Comparison of ENCODE assay signal across 8 mouse cellular contexts in genomic region chr11:44892814-44893521, GRCm38 (mm10).
DNase-seq lines count a peak whose midpoint lies in the region; ATAC-seq and TF ChIP-seq lines count a peak whose summit lies in the region.

No protein-coding gene starts in this region.

- no peaks in the 10 kb centered on the region for H3K27me3 ChIP-seq in hindbrain, embryonic 15.5 days
- no peaks in the 10 kb centered on the region for H3K27me3 ChIP-seq in lung, postnatal 0 days (replicated peaks; ENCODE audit: insufficient read depth, low read length)

- H3K4me2 ChIP-seq in hindbrain, embryonic 15.5 days = peak overlapping the region; percentile 48
- 0 out of 2 replicates have a peak overlapping the region, but pooled peaks have one; percentile 11 for H3K4me2 ChIP-seq in lung, postnatal 0 days (replicated peaks; ENCODE audit: low read depth, low read length)

- TF ChIP-seq CTCF in lung, postnatal 0 days (IDR thresholded peaks at IDR 0.05) = no peak

- H3K4me1 ChIP-seq in hindbrain, embryonic 15.5 days (replicated peaks) = peaks cover 18% of the 10 kb centered on the region
- no peaks in the 10 kb centered on the region for H3K4me1 ChIP-seq in lung, postnatal 0 days (ENCODE audit: insufficient read depth, low read depth, low read length)

- H3K9me3 ChIP-seq in hindbrain, embryonic 15.5 days = no peaks in the 10 kb centered on the region
- H3K9me3 ChIP-seq in lung, postnatal 0 days (ENCODE audit: low read length) = no peaks in the 10 kb centered on the region

- no peak overlapping the region; the same call in 1 of the 2 replicates for H3K27ac ChIP-seq in hindbrain, embryonic 15.5 days (replicated peaks)
- no peak overlapping the region for H3K27ac ChIP-seq in lung, postnatal 0 days (ENCODE audit: low read length)

- TF ChIP-seq EP300 in lung, postnatal 0 days (IDR thresholded peaks at IDR 0.05) = no peak

- 24% methylated on average over 18 of the region's 18 CpGs for WGBS in hindbrain, embryonic 15.5 days
- 51% methylated on average over 18 of the region's 18 CpGs for WGBS in lung, postnatal 0 days

- H3K4me3 ChIP-seq in hindbrain, embryonic 15.5 days = peak overlapping the region; percentile 29
- H3K4me3 ChIP-seq in lung, postnatal 0 days (ENCODE audit: low read depth, low read length) = no peak overlapping the region

- ATAC-seq in hindbrain, embryonic 15.5 days (ENCODE audit: low FRiP score, low read depth) = peak; percentile 80
- ATAC-seq in lung, postnatal 0 days = peak; percentile 61

- H3K36me3 ChIP-seq in hindbrain, embryonic 15.5 days = no peaks in the 10 kb centered on the region
- H3K36me3 ChIP-seq in lung, postnatal 0 days (ENCODE audit: insufficient read depth, low read length) = no peaks in the 10 kb centered on the region

- peak; percentile 74 for DNase-seq in T-cell, adult 2 months (ENCODE audit: low spot score)
- peak; percentile 28 for DNase-seq in c-Kit-positive CD71-negative TER-119-negative erythroid progenitor cells, embryonic 14.5 days (ENCODE audit: low read depth)
- DNase-seq in lung, postnatal 0 days (ENCODE audit: low spot score) = no peak
- DNase-seq in retina, adult 2 months (ENCODE audit: low read depth, low spot score) = peak; percentile 8
- DNase-seq in layer of hippocampus, postnatal 10 days (ENCODE audit: low spot score in 2 of 2) = no peak
- DNase-seq in frontal cortex, postnatal 36 days (ENCODE audit: low spot score in 2 of 2) = no peak
- no peak for DNase-seq in cerebellum, adult 18-20 months

- H3K9ac ChIP-seq in hindbrain, embryonic 15.5 days = peak overlapping the region; percentile 23; the same call in 1 of the 2 replicates
- H3K9ac ChIP-seq in lung, postnatal 0 days (replicated peaks; ENCODE audit: low read depth) = no peak overlapping the region

Comparison
In these comparisons a context has a peak if more than half of its experiments do, and no peak if none do; other contexts are left out.
1. DNase-seq: peak in T-cell, adult 2 months (single experiment), c-Kit-positive CD71-negative TER-119-negative erythroid progenitor cells, embryonic 14.5 days (single experiment) and retina, adult 2 months (single experiment); none in lung, postnatal 0 days (single experiment), layer of hippocampus, postnatal 10 days (0 of 2), frontal cortex, postnatal 36 days (0 of 2) and cerebellum, adult 18-20 months (0 of 2).